Mouse (Mus musculus) neural tube, embryonic 13.5 days (tissue): ENCODE results near the gene Wwox. TPM values are rescaled to one million over a fixed set of nuclear protein-coding genes. Genes with fewer than 3 reads are reported as not detected.

Experiments used
- ATAC-seq: fragments of 200-750 bp; cut with Nextera tagmentation; 2 replicates; pipeline ENCODE4 v1.8.0; 2017; ENCODE audit warnings: low read depth, mild to moderate bottlenecking, moderate TSS enrichment, moderate library complexity
- H3K27ac ChIP-seq: fragments of 300-500 bp; sonication (generic); replicated peaks from 2 replicates; pipeline ENCODE4 v1.5.1; 2015; ENCODE audit warnings: moderate library complexity, mild to moderate bottlenecking, inconsistent platforms
- H3K27me3 ChIP-seq: fragments of 300-500 bp; sonication (generic); 2 replicates; pipeline ENCODE4 v1.6.1; 2015; ENCODE audit warnings: mild to moderate bottlenecking, inconsistent platforms
- H3K36me3 ChIP-seq: fragments of 300-500 bp; sonication (generic); 2 replicates; pipeline ENCODE4 v1.6.1; 2015; ENCODE audit warnings: mild to moderate bottlenecking, inconsistent platforms
- H3K4me1 ChIP-seq: fragments of 300-500 bp; sonication (generic); replicated peaks from 2 replicates; pipeline ENCODE4 v1.6.1; 2015; ENCODE audit warnings: inconsistent platforms
- H3K4me2 ChIP-seq: fragments of 300-500 bp; sonication (generic); 2 replicates; pipeline ENCODE4 v1.6.1; 2015; ENCODE audit warnings: inconsistent platforms, mild to moderate bottlenecking, moderate library complexity
- H3K4me3 ChIP-seq: fragments of 300-500 bp; sonication (generic); 2 replicates; pipeline ENCODE4 v1.5.1; 2015; ENCODE audit warnings: mild to moderate bottlenecking, inconsistent platforms
- H3K9ac ChIP-seq: fragments of 300-500 bp; sonication (generic); 2 replicates; pipeline ENCODE4 v1.6.1; 2015; ENCODE audit warnings: moderate library complexity, mild to moderate bottlenecking, inconsistent platforms
- H3K9me3 ChIP-seq: fragments of 300-500 bp; sonication (generic); 2 replicates; pipeline ENCODE4 v1.6.1; 2016; ENCODE audit warnings: inconsistent platforms
- WGBS: fragments of 180-500 bp; shearing (Covaris S2); methylation state at CpG from one replicate; pipeline ENCODE4 v1.1.7; 2015; 5-methylcytosine and 5-hydroxymethylcytosine counted together
- polyA plus RNA-seq: library from polyadenylated mRNA; unstranded; fragments of >200 nt; fragmentation: Nextera tagmentation; extraction: Ambion mirVana; gene quantifications from 2 replicates; pipeline ENCODE4 v1.2.1, GENCODE M21; 2015

The Wwox gene
- polyA plus RNA-seq, 1 experiment from 2014 or later, result 12.8 TPM

- Histone ChIP-seq H3K4me3 (no peak overlapping the region), H3K27ac (no peak overlapping the region), H3K36me3 (no peaks in the 10 kb centered on the region), H3K27me3 (no peaks in the 10 kb centered on the region), H3K4me1 (peaks cover 16% of the 10 kb centered on the region), H3K9me3 (no peaks in the 10 kb centered on the region), H3K4me2 (no peak overlapping the region), H3K9ac (no peak overlapping the region)
- ATAC-seq, result no peak
- 88% methylated on average over 4 of the region's 4 CpGs for WGBS
Measured at GRCm38 (mm10) chr8:114441616-114442015, 2.2 kb downstream of the Wwox start.

- no peak for ATAC-seq
- no peaks in the 10 kb centered on the region for H3K9me3 ChIP-seq
- H3K4me2 ChIP-seq, result no peak overlapping the region
- WGBS, result 86% methylated on average over 7 of the region's 7 CpGs
- no peak overlapping the region for H3K9ac ChIP-seq
- H3K27me3 ChIP-seq, result 0 out of 2 replicates have a peak, but pooled peaks cover 3% of the 10 kb centered on the region
- no peak overlapping the region for H3K27ac ChIP-seq
- peaks cover 9% of the 10 kb centered on the region; the same call in 1 of the 2 replicates for H3K4me1 ChIP-seq
- no peaks in the 10 kb centered on the region for H3K36me3 ChIP-seq
- H3K4me3 ChIP-seq, result no peak overlapping the region
Measured at GRCm38 (mm10) chr8:114446884-114447283, 7.4 kb downstream of the Wwox start.

DNA sequence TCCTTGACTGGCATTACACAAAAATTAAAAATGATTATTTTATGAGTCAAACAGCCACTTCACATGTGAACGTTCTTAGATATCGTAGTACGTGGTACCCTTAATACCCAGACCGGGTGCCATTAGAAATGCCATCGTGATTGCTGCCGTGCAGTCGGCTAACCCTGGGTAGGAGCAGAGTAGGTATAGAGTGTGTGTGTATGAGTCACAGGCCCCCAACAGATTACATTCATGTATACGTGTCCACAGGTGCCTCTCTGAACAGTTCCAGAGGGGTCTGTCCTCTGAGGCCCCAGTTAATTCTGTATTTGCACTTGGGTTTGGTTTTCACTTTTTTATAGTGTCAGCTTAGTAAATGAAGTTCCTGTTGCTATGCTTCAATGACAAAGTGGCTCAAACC, 12.8 kb downstream of the Wwox start:
- 0 out of 2 replicates have a peak, but pooled peaks cover 3% of the 10 kb centered on the region for H3K27me3 ChIP-seq
- WGBS, result 89% methylated on average over 8 of the region's 8 CpGs
- no peak for ATAC-seq

GRCm38 (mm10) chr8:114452781-114453221, 13.3 kb downstream of the Wwox start:
- H3K27ac ChIP-seq, result peak overlapping the region; percentile 65

More for the DNA sequence above, 12.8 kb downstream of the Wwox start:
- H3K4me1 ChIP-seq, result peaks cover 28% of the 10 kb centered on the region
- H3K9ac ChIP-seq, result no peak overlapping the region
- H3K4me3 ChIP-seq, result no peak overlapping the region
- no peaks in the 10 kb centered on the region for H3K36me3 ChIP-seq
- H3K9me3 ChIP-seq, result no peaks in the 10 kb centered on the region
- H3K4me2 ChIP-seq, result no peak overlapping the region
- no peak overlapping the region for H3K27ac ChIP-seq

GRCm38 (mm10) chr8:114455302-114455701, 15.8 kb downstream of the Wwox start:
- Histone ChIP-seq H3K9ac (no peak overlapping the region), H3K4me1 (peaks cover 28% of the 10 kb centered on the region), H3K36me3 (no peaks in the 10 kb centered on the region), H3K4me2 (no peak overlapping the region), H3K27me3 (0 out of 2 replicates have a peak, but pooled peaks cover 3% of the 10 kb centered on the region), H3K4me3 (no peak overlapping the region), H3K27ac (no peak overlapping the region), H3K9me3 (no peaks in the 10 kb centered on the region)
- 75% methylated on average over 8 of the region's 8 CpGs for WGBS
- no peak for ATAC-seq

More at GRCm38 (mm10) chr8:114452781-114453221, 13.3 kb downstream of the Wwox start:
- 2% methylated on average over 9 of the region's 9 CpGs for WGBS
- peak; percentile 40; the same call in 1 of the 2 replicates for ATAC-seq
- H3K9ac ChIP-seq, result peak overlapping the region; percentile 53
- no peaks in the 10 kb centered on the region for H3K36me3 ChIP-seq
- peaks cover 28% of the 10 kb centered on the region for H3K4me1 ChIP-seq
- no peak overlapping the region for H3K4me3 ChIP-seq
- 0 out of 2 replicates have a peak, but pooled peaks cover 3% of the 10 kb centered on the region for H3K27me3 ChIP-seq
- no peaks in the 10 kb centered on the region for H3K9me3 ChIP-seq
- H3K4me2 ChIP-seq, result peak overlapping the region; percentile 34

- Histone ChIP-seq H3K36me3 (no peaks in the 10 kb centered on the region), H3K27me3 (0 out of 2 replicates have a peak, but pooled peaks cover 3% of the 10 kb centered on the region), H3K4me2 (no peak overlapping the region), H3K9ac (no peak overlapping the region), H3K27ac (no peak overlapping the region), H3K9me3 (no peaks in the 10 kb centered on the region), H3K4me3 (no peak overlapping the region), H3K4me1 (peaks cover 24% of the 10 kb centered on the region)
- WGBS, result 78% methylated on average over 15 of the region's 15 CpGs
- ATAC-seq, result no peak
Measured at GRCm38 (mm10) chr8:114455953-114456352, 16.5 kb downstream of the Wwox start.

- WGBS, result 75% methylated on average over 25 of the region's 25 CpGs
- Histone ChIP-seq H3K9ac (no peak overlapping the region), H3K27me3 (no peaks in the 10 kb centered on the region), H3K36me3 (no peaks in the 10 kb centered on the region), H3K4me1 (peaks cover 31% of the 10 kb centered on the region), H3K4me3 (no peak overlapping the region), H3K4me2 (no peak overlapping the region), H3K9me3 (no peaks in the 10 kb centered on the region), H3K27ac (no peak overlapping the region)
- no peak for ATAC-seq
Measured at GRCm38 (mm10) chr8:114458113-114458784, 18.8 kb downstream of the Wwox start.

DNA sequence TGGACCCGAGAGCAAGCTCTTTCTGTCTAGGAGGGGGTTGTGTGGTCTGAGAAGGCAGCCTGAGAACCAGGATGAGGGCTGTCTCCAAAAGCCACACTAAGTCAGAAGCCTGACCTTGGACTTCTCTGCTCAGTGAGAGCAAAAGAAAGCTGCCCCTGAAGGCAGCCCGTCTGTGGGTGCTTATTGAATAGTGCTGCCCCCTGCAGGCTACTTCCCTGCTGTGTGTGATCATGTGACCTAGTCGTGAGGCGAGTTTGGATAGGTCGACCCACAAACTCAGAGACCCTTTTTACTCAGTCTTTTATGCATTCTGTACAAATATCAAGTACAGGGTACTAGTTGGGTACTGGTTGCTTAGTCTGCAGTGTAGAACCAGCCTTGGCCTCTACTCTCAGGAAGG, 21.1 kb downstream of the Wwox start:
- no peak overlapping the region for H3K27ac ChIP-seq
- no peak overlapping the region for H3K9ac ChIP-seq
- no peak overlapping the region for H3K4me2 ChIP-seq
- H3K36me3 ChIP-seq, result no peaks in the 10 kb centered on the region
- peaks cover 26% of the 10 kb centered on the region for H3K4me1 ChIP-seq
- 66% methylated on average over 5 of the region's 5 CpGs for WGBS
- H3K27me3 ChIP-seq, result no peaks in the 10 kb centered on the region
- ATAC-seq, result no peak
- H3K9me3 ChIP-seq, result no peaks in the 10 kb centered on the region
- no peak overlapping the region for H3K4me3 ChIP-seq

- H3K4me3 ChIP-seq, result no peak overlapping the region
- peaks cover 26% of the 10 kb centered on the region for H3K4me1 ChIP-seq
- H3K27ac ChIP-seq, result no peak overlapping the region
- H3K36me3 ChIP-seq, result no peaks in the 10 kb centered on the region
- H3K4me2 ChIP-seq, result no peak overlapping the region
- 80% methylated on average over 11 of the region's 11 CpGs for WGBS
- no peaks in the 10 kb centered on the region for H3K9me3 ChIP-seq
- no peak; the same call in 1 of the 2 replicates for ATAC-seq
- no peak overlapping the region for H3K9ac ChIP-seq
- H3K27me3 ChIP-seq, result no peaks in the 10 kb centered on the region
Measured at GRCm38 (mm10) chr8:114462591-114462990, 23.1 kb downstream of the Wwox start.

DNA sequence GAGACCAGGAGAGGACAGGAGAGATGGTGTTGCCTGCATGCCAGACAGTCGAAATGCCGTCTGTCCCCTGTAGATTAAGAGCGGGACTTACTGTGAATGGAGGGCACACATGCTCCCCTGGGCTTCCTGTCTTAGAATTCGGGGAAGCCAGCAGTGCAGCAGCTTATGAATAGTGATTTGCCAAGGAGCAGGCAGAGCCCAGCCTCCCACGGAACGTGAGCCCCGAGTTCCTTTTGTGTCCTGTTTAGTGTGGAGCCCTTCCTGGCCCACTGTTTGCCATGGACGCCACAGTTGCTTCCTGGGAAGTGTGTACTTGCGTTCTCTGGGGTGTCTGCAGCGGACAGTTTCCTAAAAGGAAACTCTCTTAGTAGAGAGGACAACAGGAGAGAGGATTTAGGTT, 23.9 kb downstream of the Wwox start:
- no peak for ATAC-seq
- Histone ChIP-seq H3K4me3 (no peak overlapping the region), H3K36me3 (no peaks in the 10 kb centered on the region), H3K27ac (no peak overlapping the region), H3K4me1 (peaks cover 32% of the 10 kb centered on the region), H3K4me2 (no peak overlapping the region), H3K9me3 (no peaks in the 10 kb centered on the region), H3K27me3 (no peaks in the 10 kb centered on the region), H3K9ac (no peak overlapping the region)
- WGBS, result 52% methylated on average over 10 of the region's 10 CpGs

DNA sequence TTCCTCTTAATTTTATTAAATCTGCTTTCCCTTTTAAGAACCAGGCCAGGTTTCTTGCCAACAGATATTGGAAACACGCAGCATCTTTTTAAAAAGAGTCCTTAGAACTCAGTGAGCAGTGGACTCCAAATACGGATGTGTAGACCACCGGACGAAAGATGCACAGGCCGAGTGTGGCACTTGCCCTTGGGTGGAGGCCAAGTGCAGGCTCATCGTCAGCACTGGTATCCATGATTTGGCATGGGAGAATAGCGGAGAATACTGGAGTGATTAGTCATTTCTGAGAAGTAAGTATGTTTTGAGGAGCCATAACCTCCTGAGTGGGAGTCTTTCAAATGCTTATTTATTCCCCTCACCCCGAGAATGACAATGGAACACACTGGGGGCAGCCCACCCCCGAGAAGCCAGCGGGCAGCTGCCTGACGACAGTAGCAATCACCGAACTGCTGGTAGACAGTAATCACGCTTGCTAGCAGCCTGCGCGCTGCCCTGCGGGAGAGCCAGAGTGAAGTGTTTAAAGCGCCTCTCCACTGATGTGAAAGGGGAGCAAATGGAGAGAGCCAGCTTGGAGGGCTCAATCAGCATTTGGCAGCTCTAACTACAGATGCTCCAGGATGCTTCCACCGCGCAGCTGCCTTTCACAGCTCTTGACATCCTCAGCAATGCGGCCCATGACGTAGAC, 29.2 kb downstream of the Wwox start:
- H3K9me3 ChIP-seq, result no peaks in the 10 kb centered on the region
- H3K27ac ChIP-seq, result peak overlapping the region; percentile 67
- peak; percentile 40; the same call in 1 of the 2 replicates for ATAC-seq
- H3K9ac ChIP-seq, result no peak overlapping the region
- H3K4me3 ChIP-seq, result no peak overlapping the region
- peaks cover 15% of the 10 kb centered on the region for H3K4me1 ChIP-seq
- H3K36me3 ChIP-seq, result no peaks in the 10 kb centered on the region
- no peaks in the 10 kb centered on the region for H3K27me3 ChIP-seq
- WGBS, result 55% methylated on average over 21 of the region's 21 CpGs
- H3K4me2 ChIP-seq, result no peak overlapping the region

DNA sequence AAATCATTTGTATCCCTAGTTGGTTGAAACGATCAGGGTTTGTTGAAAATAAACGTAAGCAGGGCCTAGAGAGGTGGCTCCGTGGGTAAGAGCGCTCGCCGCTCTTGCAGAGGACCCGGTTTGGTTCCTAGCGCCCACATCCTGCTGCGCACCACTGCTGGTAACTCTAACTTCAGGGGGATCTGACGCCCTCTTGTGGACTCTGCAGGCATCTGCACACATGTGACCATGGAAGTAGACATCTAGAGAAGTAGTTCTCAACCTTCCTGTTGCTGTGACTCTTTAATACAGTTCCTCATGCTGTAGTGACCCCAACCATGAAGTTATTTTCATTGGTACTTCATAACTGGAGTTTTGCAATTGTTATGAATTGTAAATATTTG, 29.7 kb downstream of the Wwox start:
- no peaks in the 10 kb centered on the region for H3K9me3 ChIP-seq
- no peak overlapping the region for H3K4me3 ChIP-seq
- no peak for ATAC-seq

More for the DNA sequence above, 29.7 kb downstream of the Wwox start:
- Histone ChIP-seq H3K4me1 (peaks cover 15% of the 10 kb centered on the region), H3K9ac (no peak overlapping the region), H3K4me2 (no peak overlapping the region), H3K36me3 (no peaks in the 10 kb centered on the region), H3K27ac (peak overlapping the region; percentile 67), H3K27me3 (no peaks in the 10 kb centered on the region)
- 90% methylated on average over 10 of the region's 10 CpGs for WGBS
